Mouse (Mus musculus): ENCODE data around the gene Epb41l5. TPM values are rescaled to one million over a fixed set of nuclear protein-coding genes. Genes with fewer than 3 reads are reported as not detected.
A peak's percentile ranks its signal among the peaks of the same experiment; 100 is the strongest.

Gene Epb41l5
- polyA plus RNA-seq, 1 experiment = 5.4 TPM

DNA sequence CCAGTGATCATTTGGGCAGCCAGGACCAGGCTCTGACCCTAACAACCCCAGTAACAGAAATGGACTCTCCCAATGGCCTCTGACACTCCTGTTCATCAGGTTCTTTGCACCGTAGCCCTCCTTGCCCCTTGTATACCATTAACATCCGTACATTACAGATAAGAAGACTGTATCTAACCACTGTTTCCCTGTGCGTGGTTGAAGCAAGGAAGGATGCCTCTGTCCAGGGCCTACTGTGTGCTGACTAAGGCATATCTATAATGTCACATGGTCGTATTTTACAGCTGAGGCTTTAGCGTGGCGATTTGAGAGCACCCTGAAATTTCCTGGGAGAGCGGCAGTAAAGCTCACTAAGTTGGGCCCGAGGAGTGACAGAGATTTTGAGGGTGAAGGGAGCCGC, 138.4 kb downstream of the Epb41l5 start:
- Histone ChIP-seq H3K4me1 (ENCODE audit: control insufficient read depth, insufficient read depth, low read length) (no peaks in the 10 kb centered on the region), H3K27ac (ENCODE audit: insufficient read depth, low read length) (no peak overlapping the region), H3K4me3 (ENCODE audit: insufficient read depth, low read length) (no peak overlapping the region)
- TF ChIP-seq POLR2A (IDR thresholded peaks at IDR 0.05; ENCODE audit: extremely low read depth, insufficient read depth, low read length) (no peak), CTCF (IDR thresholded peaks at IDR 0.05; ENCODE audit: extremely low read depth, insufficient read depth, low read length) (no peak)

- H3K4me3 ChIP-seq (ENCODE audit: insufficient read depth, low read length) = no peak overlapping the region
- no peak overlapping the region for H3K27ac ChIP-seq (ENCODE audit: insufficient read depth, low read length)
- no peaks in the 10 kb centered on the region for H3K4me1 ChIP-seq (ENCODE audit: control insufficient read depth, insufficient read depth, low read length)
- TF ChIP-seq CTCF (IDR thresholded peaks at IDR 0.05; ENCODE audit: extremely low read depth, insufficient read depth, low read length) (no peak), POLR2A (IDR thresholded peaks at IDR 0.05; ENCODE audit: extremely low read depth, insufficient read depth, low read length) (no peak)
These were observed 139.3 kb downstream of the Epb41l5 start for GRCm38 (mm10) chr1:119509474-119509873.

DNA sequence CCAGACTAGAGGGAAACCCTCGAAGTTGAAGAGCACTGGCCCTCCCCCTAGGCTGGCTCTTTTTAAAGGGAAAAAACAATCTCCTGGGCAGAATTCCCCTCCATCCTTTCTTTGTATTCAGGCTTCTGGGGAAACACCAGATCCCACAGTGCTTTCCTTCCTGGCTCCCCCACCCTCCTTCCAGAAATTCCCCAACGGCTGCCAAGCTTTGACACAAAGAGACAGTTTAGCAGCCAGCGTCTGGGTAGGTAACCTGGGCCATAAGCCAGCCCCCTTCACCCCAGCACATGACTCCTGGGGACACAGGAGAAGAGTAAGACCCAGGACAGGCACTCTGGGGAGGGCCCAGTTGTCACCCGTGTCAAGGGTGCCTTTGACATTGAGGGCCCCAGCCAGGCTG, 140.3 kb downstream of the Epb41l5 start:
- no peak overlapping the region for H3K27ac ChIP-seq (ENCODE audit: insufficient read depth, low read length)
- no peak for TF ChIP-seq CTCF (IDR thresholded peaks at IDR 0.05; ENCODE audit: extremely low read depth, insufficient read depth, low read length)
- TF ChIP-seq POLR2A (IDR thresholded peaks at IDR 0.05; ENCODE audit: extremely low read depth, insufficient read depth, low read length) = no peak
- H3K4me3 ChIP-seq (ENCODE audit: insufficient read depth, low read length) = no peak overlapping the region
- H3K4me1 ChIP-seq (ENCODE audit: control insufficient read depth, insufficient read depth, low read length) = peaks cover 2% of the 10 kb centered on the region; the same call in 1 of the 2 replicates

- no peak overlapping the region for H3K4me3 ChIP-seq (ENCODE audit: insufficient read depth, low read length)
- H3K4me1 ChIP-seq (ENCODE audit: control insufficient read depth, insufficient read depth, low read length) = peaks cover 9% of the 10 kb centered on the region; the same call in 1 of the 2 replicates
- TF ChIP-seq CTCF (IDR thresholded peaks at IDR 0.05; ENCODE audit: extremely low read depth, insufficient read depth, low read length) (no peak), POLR2A (IDR thresholded peaks at IDR 0.05; ENCODE audit: extremely low read depth, insufficient read depth, low read length) (no peak)
- no peak overlapping the region for H3K27ac ChIP-seq (ENCODE audit: insufficient read depth, low read length)
These were observed 142.8 kb downstream of the Epb41l5 start for GRCm38 (mm10) chr1:119505951-119506350.

DNA sequence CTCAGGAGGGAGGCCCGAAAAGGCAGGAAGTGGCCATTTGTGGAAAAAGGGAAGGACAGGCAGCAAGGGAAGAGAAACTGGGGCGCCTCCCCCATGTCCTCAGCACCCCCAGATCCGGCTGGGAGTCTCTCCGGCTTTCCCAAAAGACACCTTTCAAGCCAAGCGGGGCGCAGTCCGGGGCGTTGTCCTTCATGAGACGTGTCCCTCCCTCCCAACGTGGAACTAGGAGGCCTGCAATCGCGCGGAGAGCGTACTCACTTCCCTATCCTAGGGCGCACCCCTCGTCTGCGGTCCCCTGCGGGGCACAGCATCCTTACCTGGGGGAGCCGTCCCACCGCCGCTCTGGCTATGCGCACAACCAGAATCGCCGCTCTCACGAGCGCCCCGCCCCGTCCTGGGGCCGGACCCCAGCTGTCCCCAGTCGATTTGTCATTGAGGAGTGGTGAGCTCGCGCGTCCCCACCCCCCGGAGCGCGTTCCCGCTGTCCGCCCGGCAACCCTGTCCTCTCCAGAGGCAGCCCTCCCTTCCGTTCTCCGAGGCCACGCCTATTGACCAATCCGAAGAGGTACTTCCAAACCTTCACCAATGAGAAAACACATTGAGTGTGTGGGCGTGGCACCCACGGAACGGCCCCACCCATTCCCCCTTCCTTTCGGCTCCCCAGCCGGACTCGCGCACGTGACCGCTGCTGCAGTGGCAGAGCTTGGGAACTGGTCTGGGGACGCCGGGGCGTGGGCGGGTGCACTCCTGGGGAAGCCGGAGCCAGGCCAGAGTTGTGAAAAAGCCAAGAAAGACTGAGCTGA, 144.3 kb downstream of the Epb41l5 start, which contains the start of gene Ralb:
Ralb (minus strand) TSS at position 535 of the 803 bp plus-strand sequence.
- peak; percentile 53; the same call in 1 of the 2 replicates for TF ChIP-seq POLR2A (IDR thresholded peaks at IDR 0.05; ENCODE audit: extremely low read depth, insufficient read depth, low read length)
- TF ChIP-seq CTCF (IDR thresholded peaks at IDR 0.05; ENCODE audit: extremely low read depth, insufficient read depth, low read length) = no peak
- Histone ChIP-seq H3K27ac (ENCODE audit: insufficient read depth, low read length) (peak within 1 kb of the TSS; percentile 57; the same call in 1 of the 2 replicates), H3K4me1 (ENCODE audit: control insufficient read depth, insufficient read depth, low read length) (peaks cover 9% of the 10 kb centered on the region; the same call in 1 of the 2 replicates), H3K4me3 (ENCODE audit: insufficient read depth, low read length) (peak within 1 kb of the TSS; percentile 72)

DNA sequence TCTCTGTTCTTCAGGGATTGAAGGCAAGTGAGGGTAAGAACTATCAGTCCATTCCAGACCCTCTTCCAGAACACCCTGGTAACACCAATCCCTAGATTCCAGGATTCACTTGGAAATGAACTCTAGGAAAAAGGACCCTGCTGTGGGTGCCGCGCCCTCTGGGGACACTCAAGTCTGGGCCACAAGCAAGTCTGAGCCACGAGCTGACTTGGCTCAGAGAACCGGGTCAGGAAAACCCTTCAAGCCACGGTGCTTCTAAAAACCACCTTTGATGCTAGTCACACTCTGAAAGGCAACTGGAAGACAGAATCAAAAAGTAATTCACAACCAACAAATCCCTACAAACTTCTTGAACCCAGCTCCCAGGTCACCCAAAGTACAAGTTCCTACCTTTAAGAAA, 145.0 kb downstream of the Epb41l5 start:
- Histone ChIP-seq H3K4me1 (ENCODE audit: control insufficient read depth, insufficient read depth, low read length) (peaks cover 9% of the 10 kb centered on the region; the same call in 1 of the 2 replicates), H3K27ac (ENCODE audit: insufficient read depth, low read length) (no peak overlapping the region), H3K4me3 (ENCODE audit: insufficient read depth, low read length) (peak overlapping the region; percentile 72)
- TF ChIP-seq CTCF (IDR thresholded peaks at IDR 0.05; ENCODE audit: extremely low read depth, insufficient read depth, low read length) = no peak
- TF ChIP-seq POLR2A (IDR thresholded peaks at IDR 0.05; ENCODE audit: extremely low read depth, insufficient read depth, low read length) = no peak

DNA sequence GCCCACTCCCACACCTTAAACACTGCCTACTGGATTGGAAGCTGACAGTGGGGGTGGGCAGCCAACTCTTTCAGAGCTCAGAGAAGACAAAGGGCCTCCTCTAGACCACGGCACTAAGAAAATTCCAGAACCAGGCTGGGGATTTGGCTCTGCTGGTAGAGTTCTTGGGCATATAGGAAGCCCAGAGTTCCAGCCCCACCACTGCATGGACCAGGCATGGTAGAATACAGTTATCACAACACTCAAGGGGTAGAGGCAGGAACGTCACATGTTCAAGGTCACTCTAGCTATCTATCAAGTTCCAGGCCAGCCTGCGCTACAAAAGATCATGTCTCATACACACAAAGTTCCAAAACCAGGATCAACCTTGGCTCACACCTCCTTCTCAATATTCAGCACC, 145.6 kb downstream of the Epb41l5 start:
- Histone ChIP-seq H3K4me3 (ENCODE audit: insufficient read depth, low read length) (peak overlapping the region; percentile 72; the same call in 1 of the 2 replicates), H3K4me1 (ENCODE audit: control insufficient read depth, insufficient read depth, low read length) (peaks cover 9% of the 10 kb centered on the region; the same call in 1 of the 2 replicates), H3K27ac (ENCODE audit: insufficient read depth, low read length) (no peak overlapping the region)
- no peak for TF ChIP-seq POLR2A (IDR thresholded peaks at IDR 0.05; ENCODE audit: extremely low read depth, insufficient read depth, low read length)
- TF ChIP-seq CTCF (IDR thresholded peaks at IDR 0.05; ENCODE audit: extremely low read depth, insufficient read depth, low read length) = no peak

- no peak for TF ChIP-seq POLR2A (IDR thresholded peaks at IDR 0.05; ENCODE audit: extremely low read depth, insufficient read depth, low read length)
- H3K27ac ChIP-seq (ENCODE audit: insufficient read depth, low read length) = no peak overlapping the region
- no peak overlapping the region for H3K4me3 ChIP-seq (ENCODE audit: insufficient read depth, low read length)
- peaks cover 9% of the 10 kb centered on the region; the same call in 1 of the 2 replicates for H3K4me1 ChIP-seq (ENCODE audit: control insufficient read depth, insufficient read depth, low read length)
These were observed 146.1 kb downstream of the Epb41l5 start for GRCm38 (mm10) chr1:119502729-119503128.

DNA sequence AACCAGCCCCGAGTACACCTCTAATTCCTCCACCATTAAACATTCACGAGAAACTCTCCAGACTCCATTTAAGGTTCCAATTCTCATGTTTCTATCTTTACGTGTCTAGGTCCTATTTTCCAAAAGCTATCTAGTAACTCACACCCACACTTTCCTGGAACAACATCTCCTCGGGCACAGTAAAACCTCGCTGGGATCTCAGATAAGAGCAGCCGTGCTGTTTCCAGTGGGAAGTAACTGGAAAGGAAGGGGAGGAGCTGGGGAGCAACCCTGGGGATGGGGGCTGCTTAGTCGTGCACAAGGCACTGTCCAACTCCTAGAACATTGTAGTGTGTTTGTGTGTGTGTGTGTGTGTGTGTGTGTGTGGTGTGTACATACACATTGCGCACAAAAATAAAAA, 146.9 kb downstream of the Epb41l5 start:
- no peak overlapping the region for H3K27ac ChIP-seq (ENCODE audit: insufficient read depth, low read length)
- H3K4me1 ChIP-seq (ENCODE audit: control insufficient read depth, insufficient read depth, low read length) = peaks cover 9% of the 10 kb centered on the region; the same call in 1 of the 2 replicates
- H3K4me3 ChIP-seq (ENCODE audit: insufficient read depth, low read length) = no peak overlapping the region
- TF ChIP-seq CTCF (IDR thresholded peaks at IDR 0.05; ENCODE audit: extremely low read depth, insufficient read depth, low read length) (no peak), POLR2A (IDR thresholded peaks at IDR 0.05; ENCODE audit: extremely low read depth, insufficient read depth, low read length) (no peak)

DNA sequence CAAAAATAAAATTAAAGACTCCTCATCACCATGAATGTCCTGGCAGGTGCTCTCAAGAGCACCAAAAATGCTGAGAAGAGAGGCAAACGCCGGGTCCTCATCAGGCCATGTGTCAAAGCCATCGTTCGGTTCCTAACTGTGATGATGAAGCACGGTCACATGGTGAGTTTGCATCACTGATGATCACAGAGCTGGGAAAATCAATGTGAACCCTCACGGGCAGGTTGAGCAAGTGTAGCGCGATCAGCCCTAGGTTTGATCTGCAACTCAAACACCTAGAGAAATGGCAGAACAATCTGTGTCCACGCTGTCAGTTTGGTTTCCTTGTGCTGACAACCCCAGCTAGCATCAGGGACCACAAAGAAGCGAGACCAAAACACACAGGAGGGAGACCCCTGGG, 149.3 kb downstream of the Epb41l5 start:
- H3K27ac ChIP-seq (ENCODE audit: insufficient read depth, low read length) = no peak overlapping the region
- H3K4me1 ChIP-seq (ENCODE audit: control insufficient read depth, insufficient read depth, low read length) = peaks cover 9% of the 10 kb centered on the region; the same call in 1 of the 2 replicates
- TF ChIP-seq CTCF (IDR thresholded peaks at IDR 0.05; ENCODE audit: extremely low read depth, insufficient read depth, low read length) (no peak), POLR2A (IDR thresholded peaks at IDR 0.05; ENCODE audit: extremely low read depth, insufficient read depth, low read length) (no peak)
- H3K4me3 ChIP-seq (ENCODE audit: insufficient read depth, low read length) = no peak overlapping the region

Measured in cortical plate, adult 2 months (tissue).